Mouse (Mus musculus): ENCODE measurements around the gene Arntl2. TPM values are rescaled to one million over a fixed set of nuclear protein-coding genes. Genes with fewer than 3 reads are reported as not detected.

Gene Arntl2
- polyA plus RNA-seq, 1 experiment from 2014 or later = 2.0 TPM

DNA sequence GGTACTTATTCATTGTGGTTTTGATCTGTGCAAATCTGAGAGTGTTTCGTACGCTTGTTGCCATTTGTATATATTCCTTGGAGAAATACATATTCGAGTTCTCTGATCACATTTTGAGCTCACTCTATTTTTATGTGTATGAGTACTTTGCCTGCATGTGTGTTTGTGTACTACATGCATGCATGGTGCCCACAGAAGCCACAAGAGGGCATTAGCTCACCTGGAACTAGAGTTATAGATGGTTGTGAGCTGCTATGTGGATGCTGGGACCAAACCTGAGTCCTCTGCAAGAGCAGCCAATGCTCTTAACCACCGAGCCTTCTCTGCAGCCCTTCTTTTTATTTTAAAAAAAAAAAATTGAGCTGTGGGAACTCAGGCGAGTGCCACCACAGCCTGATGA, 42.5 kb downstream of the Arntl2 start:
- Histone ChIP-seq H3K27me3 (ENCODE audit: low read depth, poor library complexity, severe bottlenecking) (no peaks in the 10 kb centered on the region), H3K4me1 (peaks cover 13% of the 10 kb centered on the region), H3K36me3 (no peaks in the 10 kb centered on the region), H3K4me3 (no peak overlapping the region), H3K27ac (replicated peaks) (no peak overlapping the region), H3K9me3 (replicated peaks) (no peaks in the 10 kb centered on the region)
- WGBS = 91% methylated on average over 5 of the region's 5 CpGs
- no peak for DNase-seq (ENCODE audit: low spot score)

DNA sequence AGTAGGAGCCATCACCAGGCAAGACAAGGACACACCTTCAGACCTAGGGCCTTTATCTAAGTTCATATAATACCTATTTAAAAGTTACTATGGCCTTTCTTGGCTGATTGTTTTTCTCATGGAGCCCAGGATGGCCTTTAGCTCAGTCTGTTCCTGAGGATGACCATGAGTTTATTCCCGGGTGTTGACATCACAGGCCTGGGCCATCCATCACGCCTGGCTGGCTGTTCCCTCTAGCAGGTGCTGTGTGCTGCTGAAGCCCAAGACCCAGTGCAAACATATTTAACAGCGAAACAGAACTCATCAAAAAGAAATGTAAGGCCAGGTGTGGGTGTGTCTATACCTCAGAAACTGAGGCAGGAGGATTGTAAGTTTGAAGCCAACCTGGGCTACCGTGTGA, 43.0 kb downstream of the Arntl2 start:
- 86% methylated on average over 4 of the region's 4 CpGs for WGBS
- Histone ChIP-seq H3K4me3 (no peak overlapping the region), H3K27me3 (ENCODE audit: low read depth, poor library complexity, severe bottlenecking) (no peaks in the 10 kb centered on the region), H3K4me1 (peaks cover 13% of the 10 kb centered on the region), H3K9me3 (replicated peaks) (no peaks in the 10 kb centered on the region), H3K36me3 (no peaks in the 10 kb centered on the region), H3K27ac (replicated peaks) (no peak overlapping the region)
- DNase-seq (ENCODE audit: low spot score) = no peak

DNA sequence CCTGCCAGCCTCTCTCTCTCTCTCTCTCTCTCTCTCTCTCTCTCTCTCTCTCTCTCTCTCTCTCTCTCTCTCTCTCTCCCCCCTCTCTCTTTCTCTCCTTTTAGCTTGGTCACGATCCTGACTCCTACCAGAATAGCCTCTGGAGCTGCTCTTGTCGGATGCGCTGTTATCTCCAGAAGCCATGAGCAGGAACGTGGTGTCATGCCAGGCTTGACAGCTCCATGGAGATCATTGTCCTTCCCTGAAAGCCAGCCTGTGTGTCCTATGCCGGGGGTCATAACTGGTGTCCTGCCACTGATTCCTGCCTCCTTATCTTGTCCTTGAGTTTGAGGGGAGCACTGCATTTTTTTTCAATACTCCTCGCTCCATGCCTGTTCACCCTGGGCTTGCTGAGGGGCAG, 49.0 kb downstream of the Arntl2 start:
- WGBS = 89% methylated on average over 6 of the region's 6 CpGs
- DNase-seq (ENCODE audit: low spot score) = no peak
- no peaks in the 10 kb centered on the region for H3K36me3 ChIP-seq

DNA sequence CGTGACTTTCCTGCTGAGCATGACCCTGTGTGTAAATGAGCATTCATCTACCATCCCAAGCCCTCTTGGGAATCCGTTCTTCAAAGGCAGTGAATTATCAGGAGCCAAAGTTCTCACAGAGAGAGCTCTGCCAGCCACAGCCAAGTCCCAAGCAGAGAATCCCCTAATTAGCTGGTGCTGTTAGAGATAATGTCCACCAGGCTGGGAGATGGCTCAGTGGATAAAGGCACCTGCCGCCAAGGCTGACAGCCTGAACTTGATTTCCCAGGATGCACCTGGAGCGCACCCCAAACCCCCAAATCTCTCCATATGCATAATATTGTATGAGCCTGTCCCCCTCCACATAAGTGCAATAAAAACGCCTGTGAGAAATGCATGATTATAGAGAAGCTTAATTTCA, 49.5 kb downstream of the Arntl2 start:
- no peak overlapping the region for H3K4me3 ChIP-seq
- no peaks in the 10 kb centered on the region for H3K9me3 ChIP-seq (replicated peaks)
- no peak for DNase-seq (ENCODE audit: low spot score)
- no peaks in the 10 kb centered on the region for H3K27me3 ChIP-seq (ENCODE audit: low read depth, poor library complexity, severe bottlenecking)
- H3K36me3 ChIP-seq = no peaks in the 10 kb centered on the region
- H3K4me1 ChIP-seq = peaks cover 14% of the 10 kb centered on the region
- H3K27ac ChIP-seq (replicated peaks) = no peak overlapping the region
- WGBS = 78% methylated on average over 5 of the region's 5 CpGs

More for the DNA sequence above, 49.0 kb downstream of the Arntl2 start:
- peaks cover 12% of the 10 kb centered on the region for H3K4me1 ChIP-seq
- no peak overlapping the region for H3K4me3 ChIP-seq
- no peaks in the 10 kb centered on the region for H3K27me3 ChIP-seq (ENCODE audit: low read depth, poor library complexity, severe bottlenecking)
- no peaks in the 10 kb centered on the region for H3K9me3 ChIP-seq (replicated peaks)
- no peak overlapping the region for H3K27ac ChIP-seq (replicated peaks)

DNA sequence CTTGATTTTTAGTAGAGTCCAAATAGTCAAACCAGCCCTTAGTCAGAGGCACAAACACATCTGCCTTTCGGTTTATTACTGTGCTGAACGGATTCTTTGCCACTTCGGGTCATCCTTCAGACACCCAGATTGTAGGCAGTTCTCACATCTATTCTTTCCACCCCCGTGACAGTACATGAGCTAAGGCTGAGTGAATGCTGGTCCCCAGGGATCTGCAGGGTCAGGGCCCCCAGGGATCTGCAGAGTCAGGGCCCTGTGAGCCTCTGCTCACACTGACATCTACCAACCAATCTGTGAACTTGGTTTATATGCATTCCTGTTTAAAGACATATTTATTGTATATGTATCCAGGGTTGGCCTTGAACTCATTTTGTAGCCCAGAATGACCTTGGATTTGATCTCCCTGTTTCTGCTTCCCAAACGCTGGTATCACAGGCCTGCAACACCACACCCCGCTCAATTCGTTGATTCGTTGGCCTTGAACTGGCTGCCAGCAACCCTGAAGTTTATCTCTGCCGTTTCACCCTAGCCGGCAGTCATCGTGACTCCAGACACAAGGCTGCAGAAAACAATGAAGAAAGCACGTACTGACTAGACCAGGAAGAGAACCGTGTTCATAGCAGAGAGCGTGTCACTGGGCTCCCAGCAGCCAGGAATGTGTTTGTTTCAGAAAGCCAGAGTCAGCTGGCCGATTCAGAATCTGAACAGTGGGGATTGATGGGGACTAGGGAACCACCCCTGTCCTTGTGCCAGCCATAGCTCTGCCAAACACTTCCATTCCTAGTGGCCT, 50.3 kb downstream of the Arntl2 start:
- Histone ChIP-seq H3K36me3 (no peaks in the 10 kb centered on the region), H3K27me3 (ENCODE audit: low read depth, poor library complexity, severe bottlenecking) (no peaks in the 10 kb centered on the region), H3K4me3 (no peak overlapping the region), H3K4me1 (peaks cover 14% of the 10 kb centered on the region), H3K27ac (replicated peaks) (no peak overlapping the region), H3K9me3 (replicated peaks) (no peaks in the 10 kb centered on the region)
- 87% methylated on average over 15 of the region's 15 CpGs for WGBS
- DNase-seq (ENCODE audit: low spot score) = no peak

DNA sequence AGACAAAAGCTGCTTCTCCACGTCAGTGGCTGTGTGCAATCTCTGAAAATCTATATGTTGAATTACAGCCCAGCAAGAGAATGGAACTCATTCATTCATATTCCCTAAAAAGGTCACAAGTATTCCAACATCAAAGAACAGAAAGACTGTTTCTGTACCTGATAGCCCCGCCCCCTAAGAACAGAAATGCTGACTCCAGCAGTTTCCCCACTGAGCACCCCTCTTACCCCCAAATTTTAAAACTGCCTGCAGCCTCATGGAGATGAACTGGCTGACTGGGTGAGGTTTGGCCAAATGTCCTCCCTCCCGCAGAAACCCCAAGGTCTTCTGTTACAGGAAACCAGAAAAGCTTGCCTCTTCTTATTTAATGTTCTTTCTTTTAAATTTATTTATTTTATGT, 51.5 kb downstream of the Arntl2 start:
- Histone ChIP-seq H3K27me3 (ENCODE audit: low read depth, poor library complexity, severe bottlenecking) (no peaks in the 10 kb centered on the region), H3K4me3 (no peak overlapping the region), H3K4me1 (peaks cover 14% of the 10 kb centered on the region), H3K36me3 (no peaks in the 10 kb centered on the region), H3K9me3 (replicated peaks) (no peaks in the 10 kb centered on the region), H3K27ac (replicated peaks) (no peak overlapping the region)
- WGBS = 82% methylated on average over 3 of the region's 3 CpGs
- no peak for DNase-seq (ENCODE audit: low spot score)

DNA sequence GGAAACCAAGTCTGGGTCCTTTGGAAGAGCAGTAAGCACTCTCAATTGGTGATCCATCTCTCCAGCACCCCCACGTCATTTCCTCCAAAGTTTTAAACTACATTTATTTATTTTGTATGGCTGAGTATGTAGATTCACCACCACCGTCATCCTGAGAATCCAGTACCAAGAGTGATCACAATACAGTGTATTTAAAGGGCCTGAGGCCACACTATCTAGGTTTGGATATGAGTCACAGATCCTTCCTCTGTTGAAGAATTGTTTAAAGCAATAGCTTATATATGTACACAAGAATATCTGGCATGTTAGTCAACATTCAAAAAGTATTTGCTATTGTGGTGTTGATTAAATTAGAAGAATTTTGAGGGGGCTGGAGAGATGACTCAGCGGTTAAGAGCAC, 52.4 kb downstream of the Arntl2 start:
- no peak for DNase-seq (ENCODE audit: low spot score)
- H3K9me3 ChIP-seq (replicated peaks) = no peaks in the 10 kb centered on the region
- H3K4me1 ChIP-seq = peaks cover 10% of the 10 kb centered on the region; the same call in 1 of the 2 replicates
- H3K36me3 ChIP-seq = no peaks in the 10 kb centered on the region
- WGBS = 85% methylated on average over 3 of the region's 3 CpGs
- no peak overlapping the region for H3K4me3 ChIP-seq
- no peak overlapping the region for H3K27ac ChIP-seq (replicated peaks)
- H3K27me3 ChIP-seq (ENCODE audit: low read depth, poor library complexity, severe bottlenecking) = no peaks in the 10 kb centered on the region

DNA sequence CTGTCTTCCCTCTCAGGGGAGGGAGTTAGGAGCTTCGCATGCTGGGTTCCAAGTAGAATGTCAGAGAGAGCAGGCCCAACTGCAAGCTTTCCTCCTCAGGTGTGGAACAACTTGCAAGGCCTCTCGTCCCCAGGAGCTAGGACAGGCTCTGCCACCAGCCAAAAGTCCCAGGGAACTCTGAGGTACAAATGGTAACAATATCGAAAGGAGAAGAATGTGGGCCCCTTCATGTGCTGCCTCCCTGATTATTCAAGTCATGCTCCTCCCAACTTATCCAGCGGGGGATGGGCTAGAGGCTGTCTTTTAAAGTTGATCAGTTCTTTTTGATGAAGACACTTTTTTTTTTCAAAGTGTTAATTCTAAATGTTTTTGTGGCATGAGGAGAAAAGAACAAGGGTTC, 54.2 kb downstream of the Arntl2 start, which contains the start of gene Smco2:
Smco2 (plus strand) TSS at position 55 of the 400 bp plus-strand sequence.
- WGBS = 81% methylated on average over 4 of the region's 4 CpGs
- peaks cover 9% of the 10 kb centered on the region; the same call in 1 of the 2 replicates for H3K4me1 ChIP-seq
- DNase-seq (ENCODE audit: low spot score) = no peak
- H3K9me3 ChIP-seq (replicated peaks) = 0 out of 2 replicates have a peak, but pooled peaks cover under 1% of the 10 kb centered on the region
- no peaks in the 10 kb centered on the region for H3K36me3 ChIP-seq
- no peaks in the 10 kb centered on the region for H3K27me3 ChIP-seq (ENCODE audit: low read depth, poor library complexity, severe bottlenecking)
- H3K27ac ChIP-seq (replicated peaks) = no peak within 1 kb of the TSS
- no peak within 1 kb of the TSS for H3K4me3 ChIP-seq

DNA sequence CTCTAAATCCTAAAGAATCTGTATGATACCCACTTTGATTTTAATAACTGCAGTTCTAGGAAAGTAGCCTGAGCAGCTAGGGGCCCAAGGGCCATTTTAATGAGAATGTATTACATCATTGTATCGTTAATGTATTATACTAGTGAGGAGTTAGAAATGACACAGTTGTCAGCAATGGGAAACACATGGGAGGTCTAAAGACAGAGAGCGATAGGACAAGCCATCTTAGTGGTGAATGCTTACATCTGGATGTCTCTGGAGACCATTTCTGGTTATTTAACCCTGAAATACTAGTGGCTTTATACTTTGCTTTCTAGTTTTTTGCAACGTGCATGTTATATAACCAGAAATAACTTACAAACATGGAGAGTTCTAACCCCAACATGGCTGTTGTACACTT, 56.1 kb downstream of the Arntl2 start:
- no peaks in the 10 kb centered on the region for H3K27me3 ChIP-seq (ENCODE audit: low read depth, poor library complexity, severe bottlenecking)
- no peak overlapping the region for H3K4me3 ChIP-seq
- no peak overlapping the region for H3K27ac ChIP-seq (replicated peaks)
- H3K4me1 ChIP-seq = peaks cover 5% of the 10 kb centered on the region; the same call in 1 of the 2 replicates
- DNase-seq (ENCODE audit: low spot score) = no peak
- 88% methylated on average over 3 of the region's 3 CpGs for WGBS
- H3K36me3 ChIP-seq = no peaks in the 10 kb centered on the region
- H3K9me3 ChIP-seq (replicated peaks) = 0 out of 2 replicates have a peak, but pooled peaks cover 3% of the 10 kb centered on the region

DNA sequence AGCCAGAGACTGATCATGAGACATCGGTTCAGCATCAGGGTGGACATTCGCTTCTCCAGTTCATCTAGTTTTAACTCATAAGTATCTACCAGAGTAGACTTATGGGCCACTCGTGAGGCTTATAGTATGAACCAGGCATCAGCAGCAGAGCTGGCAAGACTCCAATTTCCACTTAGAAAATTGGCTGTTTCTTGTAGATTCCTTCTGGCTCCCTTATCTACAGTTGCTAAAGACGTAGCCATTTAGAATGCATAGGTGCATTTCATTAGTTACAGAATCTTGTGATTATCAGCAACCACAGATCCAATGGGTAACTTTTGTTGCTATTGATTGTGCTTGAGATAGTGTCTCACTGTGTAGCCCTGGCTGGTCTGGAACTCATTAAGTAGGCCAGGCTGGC, 56.9 kb downstream of the Arntl2 start:
- DNase-seq (ENCODE audit: low spot score) = no peak
- 0 out of 2 replicates have a peak, but pooled peaks cover 3% of the 10 kb centered on the region for H3K9me3 ChIP-seq (replicated peaks)
- H3K27ac ChIP-seq (replicated peaks) = no peak overlapping the region
- no peaks in the 10 kb centered on the region for H3K36me3 ChIP-seq
- 93% methylated on average over 4 of the region's 4 CpGs for WGBS
- H3K4me1 ChIP-seq = peaks cover 5% of the 10 kb centered on the region; the same call in 1 of the 2 replicates
- H3K27me3 ChIP-seq (ENCODE audit: low read depth, poor library complexity, severe bottlenecking) = no peaks in the 10 kb centered on the region
- H3K4me3 ChIP-seq = no peak overlapping the region

DNA sequence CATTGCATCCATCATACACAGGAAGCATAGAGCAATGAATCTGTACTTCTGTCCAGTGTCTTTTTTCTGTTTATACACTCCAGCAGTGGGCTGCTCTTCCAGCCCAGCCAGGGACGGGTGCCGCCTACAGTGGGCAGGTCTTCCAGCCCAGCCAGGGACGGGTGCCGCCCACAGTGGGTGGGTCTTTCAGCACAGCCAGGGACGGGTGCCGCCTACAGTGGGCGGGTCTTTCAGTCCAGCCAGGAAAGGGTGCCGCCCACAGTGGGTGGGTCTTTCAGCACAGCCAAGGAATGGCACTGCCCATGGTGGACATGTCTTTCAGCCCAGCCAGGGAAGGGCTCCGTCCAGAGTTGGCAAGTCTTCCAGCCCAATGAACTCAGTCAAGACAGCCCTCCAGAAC, 59.3 kb downstream of the Arntl2 start:
- no peaks in the 10 kb centered on the region for H3K4me1 ChIP-seq
- DNase-seq (ENCODE audit: low spot score) = no peak
- H3K4me3 ChIP-seq = no peak overlapping the region
- no peak overlapping the region for H3K27ac ChIP-seq (replicated peaks)
- no peaks in the 10 kb centered on the region for H3K36me3 ChIP-seq
- H3K9me3 ChIP-seq (replicated peaks) = 0 out of 2 replicates have a peak, but pooled peaks cover 3% of the 10 kb centered on the region
- no peaks in the 10 kb centered on the region for H3K27me3 ChIP-seq (ENCODE audit: low read depth, poor library complexity, severe bottlenecking)
- 94% methylated on average over 9 of the region's 9 CpGs for whole genome bisulfite sequencing

DNA sequence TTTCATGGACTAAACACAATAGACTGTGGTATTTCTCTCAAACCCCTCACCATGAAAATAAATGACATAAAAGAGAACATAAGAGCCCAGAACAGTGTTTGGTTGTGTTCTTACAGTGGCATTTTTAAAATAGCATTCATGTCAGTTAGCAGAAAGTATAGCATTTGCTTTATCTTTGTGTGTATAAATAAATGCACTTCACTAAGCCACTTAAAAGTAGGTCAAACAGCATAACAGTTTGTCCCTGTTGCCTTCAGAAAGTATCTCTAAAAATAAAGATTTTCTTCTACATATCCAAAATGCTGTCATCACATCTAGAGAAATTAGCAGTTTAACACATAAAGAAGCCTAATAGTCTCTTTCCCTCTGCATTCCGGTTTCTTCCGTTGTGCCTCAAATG, 61.5 kb downstream of the Arntl2 start:
- H3K9me3 ChIP-seq (replicated peaks) = 0 out of 2 replicates have a peak, but pooled peaks cover 3% of the 10 kb centered on the region
- 97% methylated on average over 2 of the region's 2 CpGs for WGBS
- H3K4me3 ChIP-seq = no peak overlapping the region
- DNase-seq (ENCODE audit: low spot score) = no peak
- H3K27ac ChIP-seq (replicated peaks) = no peak overlapping the region
- no peaks in the 10 kb centered on the region for H3K36me3 ChIP-seq
- no peaks in the 10 kb centered on the region for H3K4me1 ChIP-seq
- no peaks in the 10 kb centered on the region for H3K27me3 ChIP-seq (ENCODE audit: low read depth, poor library complexity, severe bottlenecking)

DNA sequence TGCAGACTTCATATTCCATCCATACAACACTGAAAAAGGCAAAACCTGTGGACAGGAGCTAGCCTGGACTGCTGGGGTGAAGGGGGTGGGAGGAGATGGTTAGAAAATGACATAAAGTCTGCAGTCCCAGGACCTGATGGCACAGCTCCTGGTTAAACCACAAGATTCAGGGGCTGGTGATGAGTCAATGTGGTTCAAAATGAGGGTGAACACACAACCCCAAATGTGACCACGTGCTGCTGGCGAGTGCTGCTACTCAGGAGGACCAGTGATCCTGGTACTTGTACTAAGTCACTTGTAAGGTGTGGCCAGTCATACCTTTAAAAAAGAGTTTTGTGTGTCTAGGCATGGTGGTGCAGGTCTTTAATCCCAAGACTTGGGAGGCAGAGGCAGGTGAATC, 67.3 kb downstream of the Arntl2 start:
- no peaks in the 10 kb centered on the region for H3K27me3 ChIP-seq (ENCODE audit: low read depth, poor library complexity, severe bottlenecking)
- no peaks in the 10 kb centered on the region for H3K9me3 ChIP-seq (replicated peaks)
- no peak overlapping the region for H3K4me3 ChIP-seq
- DNase-seq (ENCODE audit: low spot score) = no peak
- WGBS = 90% methylated on average over 2 of the region's 2 CpGs
- no peaks in the 10 kb centered on the region for H3K36me3 ChIP-seq
- H3K4me1 ChIP-seq = no peaks in the 10 kb centered on the region
- no peak overlapping the region for H3K27ac ChIP-seq (replicated peaks)

All from midbrain, embryonic 10.5 days (tissue).